Mouse (Mus musculus) left cerebral cortex, postnatal 4 days (tissue): ENCODE measurements at regions not wholly inside any gene's neighbourhood (a gene's known extent, or its start where the extent isn't known, plus 50 kb on each side); places are given as distances from the start of the nearest gene placed in this dataset.
A peak's percentile ranks its signal among the peaks of the same experiment; 100 is the strongest.

Experiments
- DNase-seq: peaks from one replicate; pipeline ENCODE4 v3.0.0-alpha.2; 2022
- intact Hi-C: fragments of 180-260 bp; cut with DNase I; formaldehyde crosslinking; loops from one replicate; pipeline ENCODE4 v1.15.1; 2025

- intact Hi-C loops = no loop called here
These were observed 253.4 kb upstream of the Amot start for GRCm38 (mm10) chrX:145758406-145758805.

GRCm38 (mm10) chrX:145753427-145753826 lies 248.4 kb upstream of the Amot start:
- intact Hi-C loops = no loop called here
- DNase-seq = no peak

More at GRCm38 (mm10) chrX:145758406-145758805, 253.4 kb upstream of the Amot start:
- peak; percentile 37 for DNase-seq
